Mouse (Mus musculus) bone marrow, adult 2 months (tissue): ENCODE results near the gene Olfr996.

Experiments
- CTCF ChIP-seq: fragments of 200-500 bp; IDR thresholded peaks from 2 replicates; pipeline ENCODE4 v1.5.1; 2011; ENCODE audit warnings: low read length, control low read depth; ENCODE audit not compliant: control insufficient read depth, insufficient read depth
- POLR2A ChIP-seq: fragments of 200-500 bp; IDR thresholded peaks from 2 replicates; pipeline ENCODE4 v1.6.1; 2011; ENCODE audit warnings: low read depth, mild to moderate bottlenecking, control low read depth, low read length, borderline replicate concordance; ENCODE audit not compliant: control insufficient read depth

DNA sequence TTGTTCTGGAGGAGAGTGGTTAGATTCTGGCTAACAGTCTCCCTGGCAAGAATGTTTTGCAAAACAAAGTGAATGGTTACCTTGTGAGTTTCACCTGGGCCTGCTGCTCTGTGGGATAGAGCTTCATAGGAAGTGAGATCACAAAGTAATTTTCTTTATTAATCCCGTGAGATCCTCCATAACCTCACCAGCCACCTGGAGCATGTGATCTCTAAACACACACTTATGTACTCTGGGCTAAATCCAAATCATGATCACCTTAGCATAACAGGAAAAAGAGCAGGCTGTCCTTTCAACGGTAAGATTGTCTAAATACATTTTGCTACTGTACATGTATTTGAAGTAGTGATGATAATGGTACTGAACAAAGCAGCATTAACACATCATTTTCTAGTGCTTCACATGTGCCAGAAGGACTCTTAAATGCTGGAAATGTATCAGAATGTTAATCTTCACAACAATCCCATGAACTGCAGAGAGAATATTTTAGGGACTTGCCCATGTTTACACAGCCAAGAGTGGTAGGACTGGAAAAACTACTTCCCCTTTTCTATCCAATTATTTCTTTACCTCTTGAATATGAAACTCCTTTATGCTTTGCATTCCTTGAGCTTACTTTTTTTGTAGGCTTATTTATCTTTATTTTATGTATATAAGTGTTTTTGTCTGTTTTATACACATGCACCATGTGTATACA is 46.8 kb upstream of the Olfr996 start:
- no peak for TF ChIP-seq POLR2A
- no peak for TF ChIP-seq CTCF
